Mouse (Mus musculus) megakaryocyte, embryonic 14.5 days (primary cell): ENCODE results near the gene H2afx. TPM values are rescaled to one million over a fixed set of nuclear protein-coding genes. Genes with fewer than 3 reads are reported as not detected.
"Not testable (repeated sequence)": the region's sequence is repeated elsewhere in the genome, so short reads cannot be mapped to it uniquely, and the experiment has no call there.

Experiments used
- H3K27me3 ChIP-seq: replicated peaks from 2 replicates; pipeline ENCODE3; 2012; ENCODE audit warnings: inconsistent platforms
- H3K36me3 ChIP-seq: replicated peaks from 2 replicates; pipeline ENCODE3; 2012; ENCODE audit warnings: low read length, inconsistent platforms, mixed read lengths
- H3K4me1 ChIP-seq: 2 replicates; pipeline ENCODE4 v1.6.1; 2012; ENCODE audit warnings: inconsistent platforms
- H3K4me3 ChIP-seq: replicated peaks from 2 replicates; pipeline ENCODE3; 2012; ENCODE audit warnings: moderate library complexity, mild to moderate bottlenecking, inconsistent platforms
- H3K9me3 ChIP-seq: 2 replicates; pipeline ENCODE4 v1.6.1; 2012; ENCODE audit warnings: inconsistent platforms
- FLI1 ChIP-seq: IDR thresholded peaks from 2 replicates; pipeline ENCODE4 v1.6.1; 2012; ENCODE audit warnings: low read length, inconsistent platforms, mixed read lengths
- GATA1 ChIP-seq: IDR thresholded peaks from 3 replicates; pipeline ENCODE4 v1.6.1; 2012; ENCODE audit warnings: mixed read lengths, low read length, inconsistent platforms, borderline replicate concordance
- polyA plus RNA-seq: library from polyadenylated mRNA; stranded (reverse); fragments of >175 nt; gene quantifications from 2 replicates; pipeline ENCODE4 v1.2.3, GENCODE M21; 2012; ENCODE audit warnings: low replicate concordance; ENCODE audit not compliant: insufficient read depth

The H2afx gene
- polyA plus RNA-seq, 1 experiment, result 416 TPM

- Histone ChIP-seq H3K27me3 (no peaks in the 10 kb centered on the region), H3K4me3 (no peak overlapping the region), H3K9me3 (no peaks in the 10 kb centered on the region), H3K4me1 (peaks cover 19% of the 10 kb centered on the region), H3K36me3 (peaks cover 99% of the 10 kb centered on the region)
- TF ChIP-seq GATA1 (no peak), FLI1 (no peak)
These were observed 16.9 kb downstream of the H2afx start for GRCm38 (mm10) chr9:44351396-44351795.

DNA sequence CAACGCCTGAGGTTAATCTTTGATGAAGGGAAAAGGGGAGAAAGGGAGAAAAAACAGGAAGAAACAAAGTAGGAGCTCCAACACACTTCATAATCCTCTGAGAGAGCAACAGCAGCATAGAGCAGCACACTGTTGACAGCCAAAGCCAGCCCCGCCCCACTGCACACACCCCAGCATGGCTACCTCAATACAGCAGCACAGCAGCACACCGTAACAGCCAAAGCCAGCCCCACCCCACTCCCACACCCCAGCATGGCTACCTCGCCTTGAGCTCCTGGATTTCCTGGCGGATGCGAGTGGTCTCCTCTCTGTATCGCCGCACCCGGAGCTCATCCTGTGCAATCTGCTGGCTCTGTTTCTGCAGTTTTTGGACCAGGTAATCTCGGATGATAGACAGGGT lies 17.8 kb downstream of the H2afx start:
- Histone ChIP-seq H3K4me3 (no peak overlapping the region), H3K4me1 (peaks cover 22% of the 10 kb centered on the region), H3K9me3 (no peaks in the 10 kb centered on the region), H3K27me3 (no peaks in the 10 kb centered on the region), H3K36me3 (peaks cover 99% of the 10 kb centered on the region)
- TF ChIP-seq FLI1 (no peak), GATA1 (no peak)

DNA sequence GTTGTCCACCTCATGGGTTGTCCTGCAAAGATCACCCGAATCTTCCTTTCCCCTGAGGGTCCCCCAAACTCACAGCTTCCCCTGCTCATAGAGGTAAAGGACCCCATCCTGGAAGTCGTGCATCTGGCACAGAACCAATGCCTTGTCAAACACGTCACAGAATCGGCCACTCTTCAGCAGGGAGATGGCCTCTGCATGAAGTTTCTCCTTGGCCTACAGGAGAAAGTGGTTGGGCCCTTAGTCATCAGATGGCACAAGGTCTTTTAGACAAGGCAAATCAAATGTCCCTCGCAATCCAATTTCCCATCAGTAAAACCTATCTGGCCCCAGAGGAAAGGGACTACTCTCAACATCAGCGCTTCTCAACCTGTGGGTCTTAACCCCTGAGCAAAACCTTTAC lies 18.6 kb downstream of the H2afx start:
- H3K27me3 ChIP-seq, result no peaks in the 10 kb centered on the region
- no peak overlapping the region for H3K4me3 ChIP-seq
- H3K4me1 ChIP-seq, result peaks cover 25% of the 10 kb centered on the region
- no peaks in the 10 kb centered on the region for H3K9me3 ChIP-seq
- TF ChIP-seq GATA1 (no peak), FLI1 (no peak)
- peaks cover 98% of the 10 kb centered on the region for H3K36me3 ChIP-seq

DNA sequence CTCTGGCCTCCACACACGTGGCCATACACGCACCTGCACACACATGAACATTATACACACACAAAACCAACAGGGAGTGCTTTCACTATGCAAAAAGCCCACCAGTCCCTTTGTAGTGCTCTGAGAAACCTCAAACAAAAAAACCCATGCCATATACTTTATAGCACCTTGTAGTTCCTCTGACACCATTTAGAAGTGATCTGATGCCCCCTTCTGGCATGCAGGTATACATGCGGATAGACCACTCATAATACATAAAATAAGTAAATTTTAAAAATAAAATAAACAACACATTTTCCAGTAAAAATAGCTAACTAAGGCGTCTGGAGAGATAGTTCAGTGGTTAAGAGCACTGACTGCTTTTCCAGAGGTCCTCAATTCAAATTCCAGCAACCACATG lies 22.7 kb downstream of the H2afx start:
- Histone ChIP-seq H3K36me3 (peaks cover 75% of the 10 kb centered on the region), H3K4me1 (peaks cover 21% of the 10 kb centered on the region), H3K9me3 (no peaks in the 10 kb centered on the region), H3K4me3 (no peak overlapping the region), H3K27me3 (no peaks in the 10 kb centered on the region)
- TF ChIP-seq FLI1 (no peak), GATA1 (no peak)

DNA sequence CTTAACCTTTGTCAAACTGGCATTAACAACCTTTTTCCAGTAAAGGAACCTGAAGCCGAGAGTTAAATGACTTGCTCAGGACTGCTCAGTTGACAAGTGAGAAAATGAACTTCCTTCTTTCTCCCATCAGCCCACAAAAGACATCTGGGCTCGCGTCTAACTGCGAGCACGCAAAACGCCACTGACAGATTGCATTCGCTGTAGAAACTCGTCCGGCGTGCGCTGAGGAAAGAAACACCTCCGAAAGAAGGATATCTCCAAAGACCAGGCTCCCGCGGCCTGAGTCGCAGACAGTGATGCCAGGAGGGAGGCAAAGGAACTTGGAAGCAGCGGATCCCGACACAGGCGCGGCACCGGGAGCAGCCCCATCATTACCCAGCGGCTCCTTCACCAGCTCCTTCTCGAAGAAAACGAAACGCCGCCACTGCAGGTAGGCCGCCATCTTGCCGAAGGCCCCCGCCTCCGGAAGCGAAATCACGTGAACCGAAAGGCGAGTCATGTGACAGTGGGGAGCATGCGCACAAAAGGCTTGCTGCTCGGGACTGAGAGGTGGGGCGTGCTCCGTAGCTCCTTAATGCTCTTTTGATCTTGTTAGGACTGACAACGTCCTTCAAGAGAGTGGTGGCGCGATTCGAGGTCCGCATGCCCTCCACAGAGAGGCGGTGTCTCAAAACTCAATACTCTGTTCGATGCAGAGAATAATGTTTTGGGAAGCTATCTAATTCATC lies 26.9 kb downstream of the H2afx start, which contains the start of gene Vps11:
Vps11 (minus strand) TSS at position 481 of the 728 bp plus-strand sequence.
- Histone ChIP-seq H3K9me3 (no peaks in the 10 kb centered on the region), H3K27me3 (no peaks in the 10 kb centered on the region), H3K36me3 (peaks cover 34% of the 10 kb centered on the region), H3K4me3 (peak within 1 kb of the TSS; percentile 94), H3K4me1 (peaks cover 25% of the 10 kb centered on the region)
- TF ChIP-seq GATA1, result no peak
- TF ChIP-seq FLI1, result peak; percentile 73

- Histone ChIP-seq H3K4me3 (peak overlapping the region; percentile 94), H3K4me1 (peaks cover 24% of the 10 kb centered on the region), H3K36me3 (peaks cover 28% of the 10 kb centered on the region)
- H3K27me3 ChIP-seq, H3K9me3 ChIP-seq: not testable (repeated sequence)
These were observed 27.4 kb downstream of the H2afx start for GRCm38 (mm10) chr9:44361931-44362330.

GRCm38 (mm10) chr9:44364480-44364879 lies 30.0 kb downstream of the H2afx start:
- Histone ChIP-seq H3K9me3 (no peaks in the 10 kb centered on the region), H3K36me3 (peaks cover 6% of the 10 kb centered on the region), H3K4me1 (peaks cover 19% of the 10 kb centered on the region), H3K4me3 (no peak overlapping the region), H3K27me3 (no peaks in the 10 kb centered on the region)
- TF ChIP-seq GATA1, result no peak
- no peak for TF ChIP-seq FLI1

GRCm38 (mm10) chr9:44373386-44373785 lies 38.9 kb downstream of the H2afx start:
- no peaks in the 10 kb centered on the region for H3K27me3 ChIP-seq
- TF ChIP-seq GATA1 (no peak), FLI1 (no peak)
- no peaks in the 10 kb centered on the region for H3K9me3 ChIP-seq
- H3K4me3 ChIP-seq, result no peak overlapping the region
- peaks cover 21% of the 10 kb centered on the region for H3K4me1 ChIP-seq
- no peaks in the 10 kb centered on the region for H3K36me3 ChIP-seq

DNA sequence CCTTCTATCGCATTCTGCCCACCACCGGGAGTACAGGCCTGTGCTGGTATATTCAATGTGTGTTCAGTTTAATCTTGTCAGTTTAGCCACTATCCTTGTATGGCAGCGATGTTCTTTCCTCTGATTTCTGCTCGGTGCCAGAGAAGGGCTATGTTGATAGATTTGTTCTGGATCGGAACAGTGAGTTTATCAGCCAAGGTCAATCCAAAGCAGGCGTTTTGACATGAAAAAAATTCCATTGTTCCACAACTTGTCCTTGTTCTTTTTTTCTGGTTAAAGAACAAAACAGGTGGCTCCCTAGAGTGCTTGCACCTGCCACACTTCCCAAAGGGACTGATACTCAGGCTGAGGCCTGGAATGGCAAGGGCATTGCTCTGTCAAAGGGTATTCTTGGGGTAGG lies 41.6 kb downstream of the H2afx start:
- H3K4me3 ChIP-seq, result no peak overlapping the region
- no peaks in the 10 kb centered on the region for H3K27me3 ChIP-seq
- no peak for TF ChIP-seq GATA1
- TF ChIP-seq FLI1, result no peak

DNA sequence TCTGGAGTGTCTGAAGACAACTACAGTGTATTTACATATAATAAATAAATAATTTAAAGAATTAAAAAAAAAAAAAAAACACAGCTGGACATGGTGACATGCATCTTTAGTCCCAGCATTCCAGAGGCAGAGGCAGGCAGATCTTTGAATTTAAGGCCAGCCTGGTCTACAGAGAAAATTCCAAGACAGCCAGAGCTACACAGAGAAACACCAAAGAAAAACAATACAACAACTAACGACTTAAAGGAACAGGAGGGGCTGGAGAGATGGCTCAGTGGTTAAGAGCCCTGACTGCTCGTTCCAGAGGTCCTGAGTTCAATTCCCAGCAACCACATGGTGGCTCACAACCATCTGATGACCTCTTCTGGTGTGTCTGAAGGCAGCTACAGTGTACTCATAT lies 42.8 kb downstream of the H2afx start:
- peaks cover 51% of the 10 kb centered on the region for H3K4me1 ChIP-seq
- peaks cover 20% of the 10 kb centered on the region for H3K36me3 ChIP-seq
- not testable (repeated sequence) for H3K9me3 ChIP-seq, H3K27me3 ChIP-seq, H3K4me3 ChIP-seq

More for the DNA sequence above, 41.6 kb downstream of the H2afx start:
- no peaks in the 10 kb centered on the region for H3K9me3 ChIP-seq
- H3K4me1 ChIP-seq, result peaks cover 39% of the 10 kb centered on the region
- H3K36me3 ChIP-seq, result peaks cover 8% of the 10 kb centered on the region
